Mouse (Mus musculus) embryonic fibroblast, embryonic 13.5 days (primary cell): ENCODE measurements at regions not wholly inside any gene's neighbourhood (a gene's known extent, or its start where the extent isn't known, plus 50 kb on each side); places are given as distances from the start of the nearest gene placed in this dataset.

Source experiments
- CTCF ChIP-seq: IDR thresholded peaks from 2 replicates; pipeline ENCODE4 v1.5.1; 2011; ENCODE audit warnings: mild to moderate bottlenecking, control low read depth, low read length, moderate library complexity, borderline replicate concordance; ENCODE audit not compliant: insufficient read depth
- POLR2A ChIP-seq: IDR thresholded peaks from 2 replicates; pipeline ENCODE4 v1.6.1; 2011; ENCODE audit warnings: low read depth, mild to moderate bottlenecking, control low read depth, low read length, moderate library complexity

- no peak for TF ChIP-seq POLR2A
- no peak for TF ChIP-seq CTCF
Measured at GRCm38 (mm10) chr1:45701516-45701915, 93.5 kb upstream of the Wdr75 start.
